Mouse (Mus musculus) thymus, adult 2 months (tissue): ENCODE data around the gene AC161166.1.

Experiments used
- CTCF ChIP-seq: fragments of 200-500 bp; IDR thresholded peaks from 2 replicates; pipeline ENCODE4 v1.5.1; 2012; ENCODE audit warnings: mild to moderate bottlenecking, control low read depth, low read length, moderate library complexity, borderline replicate concordance; ENCODE audit not compliant: control insufficient read depth, poor library complexity, insufficient read depth; ENCODE audit errors: extremely low read depth
- POLR2A ChIP-seq: fragments of 200-500 bp; IDR thresholded peaks from 2 replicates; pipeline ENCODE4 v1.6.1; 2012; ENCODE audit warnings: mild to moderate bottlenecking, low read length, control low read depth, moderate library complexity; ENCODE audit not compliant: control insufficient read depth, poor library complexity, insufficient read depth; ENCODE audit errors: extremely low read depth

DNA sequence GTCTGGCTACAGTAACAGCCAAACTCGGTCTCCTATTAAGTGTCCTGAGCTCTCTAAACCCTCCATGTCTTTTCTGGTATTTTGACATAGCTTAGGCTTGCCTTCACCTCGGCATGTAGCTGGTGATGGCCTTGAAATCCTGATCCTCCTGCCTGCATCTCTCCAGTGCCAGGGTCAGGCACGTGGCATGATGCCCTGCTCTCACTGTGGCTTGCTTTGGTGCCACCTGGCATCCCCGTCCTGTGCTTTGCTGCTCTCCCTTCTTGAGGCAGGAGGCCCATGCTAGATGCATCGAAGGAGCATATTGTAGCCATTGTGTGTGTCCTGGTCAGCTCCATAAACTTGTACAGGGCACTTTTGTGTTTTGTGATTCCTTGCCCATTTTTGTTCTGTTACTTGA, 25.3 kb upstream of the AC161166.1 start:
- TF ChIP-seq CTCF, result no peak
- TF ChIP-seq POLR2A, result no peak
